Mouse (Mus musculus): ENCODE measurements around the gene Gm10477.
"Not testable (repeated sequence)": the region's sequence is repeated elsewhere in the genome, so short reads cannot be mapped to it uniquely, and the experiment has no call there.

Gm10477 gene

GRCm38 (mm10) chrX:56524442-56524841 is at the start of gene Gm10477:
TSS of gene Gm10477 (plus strand) at chrX:56524742.
- not testable (repeated sequence) for DNase-seq (ENCODE audit: low spot score in 2 of 2)

- DNase-seq (ENCODE audit: low spot score in 2 of 2), result no peak
Measured at GRCm38 (mm10) chrX:56477553-56477952, 47.0 kb upstream of the Gm10477 start.

- DNase-seq (ENCODE audit: low spot score in 2 of 2), result peak in 1 of 2 experiments; percentile 23
Measured at GRCm38 (mm10) chrX:56481906-56482305, 42.6 kb upstream of the Gm10477 start.

- peak in 1 of 2 experiments; percentile 65 for DNase-seq (ENCODE audit: low spot score in 2 of 2)
Measured at GRCm38 (mm10) chrX:56489758-56490157, 34.8 kb upstream of the Gm10477 start.

- no peak for DNase-seq (ENCODE audit: low spot score in 2 of 2)
Measured at GRCm38 (mm10) chrX:56497241-56497640, 27.3 kb upstream of the Gm10477 start.

- peak; percentile 1 to 15 for DNase-seq (ENCODE audit: low spot score in 2 of 2)
Measured at GRCm38 (mm10) chrX:56531266-56531665, 6.7 kb downstream of the Gm10477 start.

GRCm38 (mm10) chrX:56537162-56537561 is 12.6 kb downstream of the Gm10477 start:
- DNase-seq (ENCODE audit: low spot score in 2 of 2), result no peak

- no peak for DNase-seq (ENCODE audit: low spot score in 2 of 2)
Measured at GRCm38 (mm10) chrX:56549506-56549905, 25.0 kb downstream of the Gm10477 start, which contains the start of gene Gm648. TSS of gene Gm648 (minus strand) at chrX:56549606.

- no peak for DNase-seq (ENCODE audit: low spot score in 2 of 2)
Measured at GRCm38 (mm10) chrX:56553584-56553983, 29.0 kb downstream of the Gm10477 start.

- no peak for DNase-seq (ENCODE audit: low spot score in 2 of 2)
Measured at GRCm38 (mm10) chrX:56572465-56572864, 47.9 kb downstream of the Gm10477 start.
